Mouse (Mus musculus) C2C12 (cell line): ENCODE data around the gene Zfp644.

ENCODE experiments used
- CEBPB ChIP-seq: IDR thresholded peaks from one replicate; pipeline ENCODE4 v1.6.1; 2011; ENCODE audit warnings: low read depth, mild to moderate bottlenecking, control low read depth, moderate library complexity
- CTCF ChIP-seq: IDR thresholded peaks from one replicate; pipeline ENCODE4 v1.5.1; 2011; ENCODE audit not compliant: control insufficient read depth, insufficient read depth, insufficient read length
- MYOG ChIP-seq: IDR thresholded peaks from one replicate; pipeline ENCODE4 v1.6.1; 2011; ENCODE audit not compliant: control insufficient read depth, insufficient read length; ENCODE audit errors: extremely low read depth

GRCm38 (mm10) chr5:106639627-106640026, 57.5 kb downstream of the Zfp644 start:
- TF ChIP-seq MYOG (no peak), CEBPB (no peak), CTCF (no peak)
